Mouse (Mus musculus) limb, embryonic 11.5 days (tissue): ENCODE results near the gene Cpa3. TPM values are rescaled to one million over a fixed set of nuclear protein-coding genes. Genes with fewer than 3 reads are reported as not detected.

Experiments
- ATAC-seq: fragments of 200-750 bp; cut with Nextera tagmentation; 2 replicates; pipeline ENCODE4 v1.8.0; 2017; ENCODE audit warnings: low read depth; ENCODE audit not compliant: insufficient number of reproducible peaks, low FRiP score, low TSS enrichment
- DNase-seq: peaks from one replicate; pipeline ENCODE4 v3.0.0-alpha.2; 2015; ENCODE audit warnings: low spot score
- H3K27ac ChIP-seq: fragments of 300-500 bp; sonication (generic); replicated peaks from 2 replicates; pipeline ENCODE4 v1.5.1; 2014; ENCODE audit warnings: low read depth, mild to moderate bottlenecking, low read length
- H3K27me3 ChIP-seq: fragments of 300-500 bp; sonication (generic); 2 replicates; pipeline ENCODE4 v1.6.1; 2014; ENCODE audit warnings: mild to moderate bottlenecking, low read length, mixed read lengths; ENCODE audit not compliant: control insufficient read depth, insufficient read depth
- H3K36me3 ChIP-seq: fragments of 300-500 bp; sonication (generic); 2 replicates; pipeline ENCODE4 v1.6.1; 2014; ENCODE audit warnings: mild to moderate bottlenecking, low read length, moderate library complexity, mixed read lengths; ENCODE audit not compliant: control insufficient read depth, insufficient read depth
- H3K4me1 ChIP-seq: fragments of 300-500 bp; sonication (generic); 2 replicates; pipeline ENCODE4 v1.6.1; 2014; ENCODE audit warnings: low read length, mixed read lengths; ENCODE audit not compliant: control insufficient read depth, insufficient read depth
- H3K4me2 ChIP-seq: fragments of 300-500 bp; sonication (generic); 2 replicates; pipeline ENCODE4 v1.6.1; 2014; ENCODE audit warnings: low read depth, mild to moderate bottlenecking, moderate library complexity; ENCODE audit not compliant: severe bottlenecking
- H3K4me3 ChIP-seq: fragments of 300-500 bp; sonication (generic); 2 replicates; pipeline ENCODE4 v1.5.1; 2014; ENCODE audit warnings: low read depth, low read length
- H3K9ac ChIP-seq: fragments of 300-500 bp; sonication (generic); 2 replicates; pipeline ENCODE4 v1.6.1; 2014; ENCODE audit warnings: mild to moderate bottlenecking, low read length
- H3K9me3 ChIP-seq: fragments of 300-500 bp; sonication (generic); 2 replicates; pipeline ENCODE4 v1.6.1; 2016; ENCODE audit warnings: low read length; ENCODE audit not compliant: control insufficient read depth
- WGBS: fragments of 180-500 bp; shearing (Covaris S2); extraction: QIAGEN DNeasy Blood & Tissue Kit; methylation state at CpG from one replicate; pipeline ENCODE4 v1.1.7; 2014; 5-methylcytosine and 5-hydroxymethylcytosine counted together
- polyA plus RNA-seq: library from polyadenylated mRNA; unstranded; fragments of >200 nt; fragmentation: Nextera tagmentation; extraction: Ambion mirVana; gene quantifications from 2 replicates; pipeline ENCODE4 v1.2.1, GENCODE M21; 2014

Cpa3 gene
- 0.72 and 0.83 TPM in 2 replicates for polyA plus RNA-seq

GRCm38 (mm10) chr3:20242050-20242449 is at the start of gene Cpa3:
Gene Cpa3 (minus strand): TSS chr3:20242181.
- no peak within 1 kb of the TSS for H3K4me3 ChIP-seq
- no peak within 1 kb of the TSS for H3K4me2 ChIP-seq
- H3K9ac ChIP-seq = no peak within 1 kb of the TSS
- ATAC-seq = no peak
- H3K36me3 ChIP-seq = no peaks in the 10 kb centered on the region
- H3K4me1 ChIP-seq = no peaks in the 10 kb centered on the region
- no peaks in the 10 kb centered on the region for H3K27me3 ChIP-seq
- DNase-seq = no peak
- 77% methylated on average over 3 of the region's 3 CpGs for WGBS
- no peaks in the 10 kb centered on the region for H3K9me3 ChIP-seq
- no peak within 1 kb of the TSS for H3K27ac ChIP-seq

GRCm38 (mm10) chr3:20291370-20291769 is 49.4 kb upstream of the Cpa3 start:
- DNase-seq = no peak
- Histone ChIP-seq H3K27ac (no peak overlapping the region), H3K9ac (no peak overlapping the region), H3K4me3 (no peak overlapping the region), H3K27me3 (no peaks in the 10 kb centered on the region), H3K4me2 (no peak overlapping the region), H3K4me1 (no peaks in the 10 kb centered on the region), H3K9me3 (no peaks in the 10 kb centered on the region), H3K36me3 (no peaks in the 10 kb centered on the region)
- no peak for ATAC-seq

GRCm38 (mm10) chr3:20288761-20289160 is 46.8 kb upstream of the Cpa3 start:
- Histone ChIP-seq H3K9ac (no peak overlapping the region), H3K27ac (no peak overlapping the region), H3K9me3 (no peaks in the 10 kb centered on the region), H3K4me1 (no peaks in the 10 kb centered on the region), H3K4me2 (no peak overlapping the region), H3K4me3 (no peak overlapping the region), H3K27me3 (no peaks in the 10 kb centered on the region), H3K36me3 (no peaks in the 10 kb centered on the region)
- DNase-seq = no peak
- WGBS = 92% methylated on average over 2 of the region's 2 CpGs
- ATAC-seq = no peak

- Histone ChIP-seq H3K4me3 (no peak overlapping the region), H3K27me3 (no peaks in the 10 kb centered on the region), H3K27ac (no peak overlapping the region), H3K9ac (no peak overlapping the region), H3K4me2 (no peak overlapping the region), H3K4me1 (no peaks in the 10 kb centered on the region), H3K36me3 (no peaks in the 10 kb centered on the region), H3K9me3 (no peaks in the 10 kb centered on the region)
- no peak for ATAC-seq
- DNase-seq = no peak
- WGBS = 69% methylated on average over 1 of the region's 1 CpGs
Measured at GRCm38 (mm10) chr3:20281796-20282195, 39.8 kb upstream of the Cpa3 start.

- no peak within 1 kb of the TSS for H3K27ac ChIP-seq
- H3K36me3 ChIP-seq = no peaks in the 10 kb centered on the region
- H3K4me3 ChIP-seq = no peak within 1 kb of the TSS
- H3K27me3 ChIP-seq = no peaks in the 10 kb centered on the region
- H3K4me2 ChIP-seq = no peak within 1 kb of the TSS
- no peaks in the 10 kb centered on the region for H3K9me3 ChIP-seq
- no peak for ATAC-seq
- H3K4me1 ChIP-seq = no peaks in the 10 kb centered on the region
- H3K9ac ChIP-seq = no peak within 1 kb of the TSS
- DNase-seq = no peak
- 93% methylated on average over 3 of the region's 3 CpGs for WGBS
Measured at GRCm38 (mm10) chr3:20275633-20276032, 33.7 kb upstream of the Cpa3 start, which contains the start of gene Cpb1. Gene Cpb1 (minus strand): TSS chr3:20275733.

- no peak overlapping the region for H3K9ac ChIP-seq
- H3K27ac ChIP-seq = no peak overlapping the region
- no peaks in the 10 kb centered on the region for H3K4me1 ChIP-seq
- DNase-seq (no peak), ATAC-seq (no peak)
- H3K9me3 ChIP-seq = no peaks in the 10 kb centered on the region
- no peak overlapping the region for H3K4me2 ChIP-seq
- no peaks in the 10 kb centered on the region for H3K27me3 ChIP-seq
- no peaks in the 10 kb centered on the region for H3K36me3 ChIP-seq
- 42% methylated on average over 9 of the region's 9 CpGs for WGBS
- H3K4me3 ChIP-seq = no peak overlapping the region
Measured at GRCm38 (mm10) chr3:20254566-20255479, 12.8 kb upstream of the Cpa3 start.

- no peaks in the 10 kb centered on the region for H3K9me3 ChIP-seq
- WGBS = 87% methylated on average over 1 of the region's 1 CpGs
- no peak for ATAC-seq
- H3K36me3 ChIP-seq = no peaks in the 10 kb centered on the region
- H3K27me3 ChIP-seq = no peaks in the 10 kb centered on the region
- no peak for DNase-seq
- H3K4me1 ChIP-seq = no peaks in the 10 kb centered on the region
- H3K9ac ChIP-seq = no peak overlapping the region
- no peak overlapping the region for H3K4me3 ChIP-seq
- no peak overlapping the region for H3K4me2 ChIP-seq
- H3K27ac ChIP-seq = no peak overlapping the region
Measured at GRCm38 (mm10) chr3:20243913-20244312, 1.9 kb upstream of the Cpa3 start.

- Histone ChIP-seq H3K9ac (no peak overlapping the region), H3K4me2 (no peak overlapping the region), H3K27ac (no peak overlapping the region), H3K9me3 (no peaks in the 10 kb centered on the region), H3K4me1 (no peaks in the 10 kb centered on the region), H3K36me3 (no peaks in the 10 kb centered on the region), H3K27me3 (no peaks in the 10 kb centered on the region), H3K4me3 (no peak overlapping the region)
- ATAC-seq (no peak), DNase-seq (no peak)
- WGBS = 86% methylated on average over 3 of the region's 3 CpGs
Measured at GRCm38 (mm10) chr3:20239741-20240140, 2.2 kb downstream of the Cpa3 start.
